Mouse (Mus musculus): ENCODE results near the gene P2rx1. TPM values are rescaled to one million over a fixed set of nuclear protein-coding genes. Genes with fewer than 3 reads are reported as not detected.

Gene P2rx1
- polyA plus RNA-seq, 1 experiment: 0.49 TPM

GRCm38 (mm10) chr11:73013981-73014380 lies 15.1 kb downstream of the P2rx1 start:
- TF ChIP-seq POLR2A (IDR thresholded peaks at IDR 0.05; ENCODE audit: borderline replicate concordance, extremely low read depth, insufficient read depth, insufficient read length, poor library complexity, severe bottlenecking): no peak
- no peak for TF ChIP-seq CTCF (IDR thresholded peaks at IDR 0.05; ENCODE audit: borderline replicate concordance, extremely low read depth, insufficient read depth, insufficient read length)

GRCm38 (mm10) chr11:73014831-73015344 lies 16.0 kb downstream of the P2rx1 start:
- peak; percentile 19 for DNase-seq (ENCODE audit: low read depth)
- TF ChIP-seq CTCF (IDR thresholded peaks at IDR 0.05; ENCODE audit: borderline replicate concordance, extremely low read depth, insufficient read depth, insufficient read length): no peak
- no peak for TF ChIP-seq POLR2A (IDR thresholded peaks at IDR 0.05; ENCODE audit: borderline replicate concordance, extremely low read depth, insufficient read depth, insufficient read length, poor library complexity, severe bottlenecking)

More at GRCm38 (mm10) chr11:73013981-73014380, 15.1 kb downstream of the P2rx1 start:
- DNase-seq (ENCODE audit: low read depth): no peak

GRCm38 (mm10) chr11:73015391-73016102 lies 16.6 kb downstream of the P2rx1 start:
- no peak for DNase-seq (ENCODE audit: low read depth)
- no peak for TF ChIP-seq CTCF (IDR thresholded peaks at IDR 0.05; ENCODE audit: borderline replicate concordance, extremely low read depth, insufficient read depth, insufficient read length)
- TF ChIP-seq POLR2A (IDR thresholded peaks at IDR 0.05; ENCODE audit: borderline replicate concordance, extremely low read depth, insufficient read depth, insufficient read length, poor library complexity, severe bottlenecking): no peak

- DNase-seq (ENCODE audit: low read depth): no peak
- TF ChIP-seq CTCF (IDR thresholded peaks at IDR 0.05; ENCODE audit: borderline replicate concordance, extremely low read depth, insufficient read depth, insufficient read length): no peak
- no peak for TF ChIP-seq POLR2A (IDR thresholded peaks at IDR 0.05; ENCODE audit: borderline replicate concordance, extremely low read depth, insufficient read depth, insufficient read length, poor library complexity, severe bottlenecking)
Measured at GRCm38 (mm10) chr11:73016103-73016420, 17.2 kb downstream of the P2rx1 start.

DNA sequence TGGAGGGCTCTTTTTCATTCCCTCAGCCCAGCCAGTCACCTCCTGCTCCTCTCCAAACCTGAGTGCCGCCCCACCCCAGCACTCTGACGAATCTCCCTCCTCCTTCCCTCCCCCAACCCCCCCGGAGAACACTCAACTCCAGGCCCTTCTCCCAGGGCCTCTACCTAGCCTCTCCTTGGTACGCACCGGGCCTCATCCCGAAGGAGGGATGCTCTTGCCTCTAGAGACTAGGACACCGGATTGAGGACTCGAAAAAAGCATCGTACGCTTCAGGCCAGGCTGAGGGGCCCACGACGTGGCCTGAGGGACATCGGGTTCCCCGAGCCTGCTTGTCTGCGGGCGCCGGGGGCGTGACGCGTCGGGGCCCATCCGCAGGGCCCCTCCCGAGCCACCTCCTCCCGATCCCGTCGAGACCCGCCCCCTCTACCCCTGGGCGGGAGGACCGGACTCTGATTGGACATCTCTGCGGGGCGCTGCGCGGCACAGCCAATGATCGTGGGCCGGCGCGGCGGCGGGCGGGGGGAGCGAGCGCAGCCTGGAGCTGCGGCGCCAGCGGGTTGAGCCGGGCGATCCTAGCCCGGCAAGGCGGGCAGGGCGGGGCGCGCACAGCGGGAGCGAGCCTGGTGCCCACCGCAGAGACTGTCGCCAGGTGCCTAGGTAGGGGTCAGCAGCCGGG lies 19.7 kb downstream of the P2rx1 start, which contains the start of gene Camkk1:
Gene Camkk1, plus strand, starts transcription at position 538 of the 676 bp plus-strand sequence.
- TF ChIP-seq CTCF (IDR thresholded peaks at IDR 0.05; ENCODE audit: borderline replicate concordance, extremely low read depth, insufficient read depth, insufficient read length): no peak
- TF ChIP-seq POLR2A (IDR thresholded peaks at IDR 0.05; ENCODE audit: borderline replicate concordance, extremely low read depth, insufficient read depth, insufficient read length, poor library complexity, severe bottlenecking): peak; percentile 89
- DNase-seq (ENCODE audit: low read depth): peak; percentile 96

DNA sequence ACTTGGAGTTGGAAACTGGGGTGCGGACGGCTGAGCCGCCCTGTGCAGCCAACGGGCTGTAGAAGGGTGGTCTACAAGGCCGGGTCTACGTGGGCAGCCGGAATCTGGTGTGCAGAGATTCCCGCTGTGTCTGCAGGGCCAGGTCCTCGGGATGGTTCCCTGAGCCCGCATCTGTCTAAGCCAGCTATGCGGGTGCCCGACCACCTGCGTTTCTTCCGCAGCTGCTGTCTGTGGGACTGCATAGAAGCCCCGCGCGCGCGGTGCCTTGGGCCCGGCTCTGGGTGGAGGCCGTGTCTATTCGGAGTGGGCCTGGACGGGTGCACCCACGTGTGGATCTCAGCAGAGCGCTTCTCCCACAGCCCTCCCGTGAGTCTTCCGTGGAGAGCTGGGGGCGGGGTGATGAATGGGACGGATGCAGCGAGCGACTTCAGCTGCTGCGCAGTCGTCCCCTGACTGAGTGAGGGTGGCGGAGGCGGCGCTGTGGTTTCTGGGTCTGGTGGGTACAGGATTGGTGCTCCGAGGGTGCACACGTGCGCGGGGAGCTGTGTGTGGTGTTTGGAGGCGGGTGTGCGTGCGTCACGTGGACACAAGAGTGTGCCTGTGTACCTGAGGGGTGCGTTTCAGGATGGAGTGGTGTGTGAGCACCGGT lies 20.4 kb downstream of the P2rx1 start:
- DNase-seq (ENCODE audit: low read depth): peak; percentile 76
- no peak for TF ChIP-seq CTCF (IDR thresholded peaks at IDR 0.05; ENCODE audit: borderline replicate concordance, extremely low read depth, insufficient read depth, insufficient read length)
- no peak for TF ChIP-seq POLR2A (IDR thresholded peaks at IDR 0.05; ENCODE audit: borderline replicate concordance, extremely low read depth, insufficient read depth, insufficient read length, poor library complexity, severe bottlenecking)

DNA sequence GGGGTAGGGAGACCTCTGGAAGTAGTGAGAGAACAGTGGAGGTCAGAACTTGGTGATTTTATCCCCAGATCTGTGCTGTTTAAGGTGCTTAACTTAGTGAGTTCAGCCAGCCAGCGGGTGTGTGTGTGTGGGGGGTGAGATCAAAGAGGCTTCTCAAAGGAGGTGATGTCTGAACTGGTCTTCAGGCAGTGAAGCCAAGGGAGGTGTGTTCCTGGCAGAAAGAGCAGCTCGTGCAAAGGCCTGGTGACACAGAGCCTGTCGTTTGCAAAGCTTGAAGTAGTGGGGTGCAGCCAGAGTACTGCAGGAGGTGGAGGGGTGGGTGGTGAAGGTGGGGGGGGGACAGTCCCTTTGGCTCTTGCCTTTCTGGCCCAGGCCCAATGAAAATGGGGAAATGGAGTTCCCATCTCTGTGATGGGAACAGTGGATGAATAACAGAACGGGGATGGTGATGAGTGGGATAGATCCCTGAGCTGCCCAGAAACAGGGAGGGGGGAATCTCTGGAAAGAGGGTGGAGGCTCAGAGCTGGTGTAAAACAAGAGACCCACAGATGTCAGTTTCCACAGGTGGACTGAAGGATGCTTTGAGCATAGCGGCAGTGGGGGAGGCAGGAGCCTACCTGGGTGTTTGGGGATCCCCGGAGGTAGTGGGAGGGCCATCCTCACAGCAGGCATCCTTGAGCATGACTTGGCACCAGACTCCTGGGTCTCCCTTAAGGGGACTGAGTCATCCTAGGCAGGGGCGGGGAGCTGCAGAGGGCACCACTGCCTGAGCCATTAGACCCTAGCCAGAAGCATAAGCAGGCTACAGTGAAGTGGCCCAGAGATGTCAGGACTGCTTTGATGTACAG lies 22.3 kb downstream of the P2rx1 start:
- DNase-seq (ENCODE audit: low read depth): no peak
- TF ChIP-seq POLR2A (IDR thresholded peaks at IDR 0.05; ENCODE audit: borderline replicate concordance, extremely low read depth, insufficient read depth, insufficient read length, poor library complexity, severe bottlenecking) (no peak), CTCF (IDR thresholded peaks at IDR 0.05; ENCODE audit: borderline replicate concordance, extremely low read depth, insufficient read depth, insufficient read length) (no peak)

GRCm38 (mm10) chr11:73023099-73023498 lies 24.2 kb downstream of the P2rx1 start:
- no peak for TF ChIP-seq CTCF (IDR thresholded peaks at IDR 0.05; ENCODE audit: borderline replicate concordance, extremely low read depth, insufficient read depth, insufficient read length)
- no peak for TF ChIP-seq POLR2A (IDR thresholded peaks at IDR 0.05; ENCODE audit: borderline replicate concordance, extremely low read depth, insufficient read depth, insufficient read length, poor library complexity, severe bottlenecking)
- no peak for DNase-seq (ENCODE audit: low read depth)

DNA sequence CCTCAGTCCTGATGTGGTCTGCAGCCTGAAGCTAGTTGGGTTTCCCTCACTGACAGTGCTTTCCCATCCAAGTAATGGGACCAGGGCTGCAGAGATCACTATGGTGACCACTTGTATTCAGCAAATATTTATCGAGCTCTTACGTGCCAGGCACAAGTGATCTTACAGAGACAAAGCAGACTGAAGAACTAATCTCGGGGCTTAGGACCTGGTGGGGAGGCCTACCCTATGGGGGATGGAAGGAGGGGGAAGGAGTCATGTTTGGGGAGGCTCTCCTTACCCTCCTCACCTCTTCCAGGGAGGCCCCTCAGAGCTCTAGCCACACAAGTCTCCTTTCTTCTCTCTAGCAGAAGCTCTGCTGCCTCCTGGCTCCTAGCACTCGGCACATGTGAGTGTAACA lies 24.9 kb downstream of the P2rx1 start:
- TF ChIP-seq CTCF (IDR thresholded peaks at IDR 0.05; ENCODE audit: borderline replicate concordance, extremely low read depth, insufficient read depth, insufficient read length) (no peak), POLR2A (IDR thresholded peaks at IDR 0.05; ENCODE audit: borderline replicate concordance, extremely low read depth, insufficient read depth, insufficient read length, poor library complexity, severe bottlenecking) (no peak)
- no peak for DNase-seq (ENCODE audit: low read depth)

DNA sequence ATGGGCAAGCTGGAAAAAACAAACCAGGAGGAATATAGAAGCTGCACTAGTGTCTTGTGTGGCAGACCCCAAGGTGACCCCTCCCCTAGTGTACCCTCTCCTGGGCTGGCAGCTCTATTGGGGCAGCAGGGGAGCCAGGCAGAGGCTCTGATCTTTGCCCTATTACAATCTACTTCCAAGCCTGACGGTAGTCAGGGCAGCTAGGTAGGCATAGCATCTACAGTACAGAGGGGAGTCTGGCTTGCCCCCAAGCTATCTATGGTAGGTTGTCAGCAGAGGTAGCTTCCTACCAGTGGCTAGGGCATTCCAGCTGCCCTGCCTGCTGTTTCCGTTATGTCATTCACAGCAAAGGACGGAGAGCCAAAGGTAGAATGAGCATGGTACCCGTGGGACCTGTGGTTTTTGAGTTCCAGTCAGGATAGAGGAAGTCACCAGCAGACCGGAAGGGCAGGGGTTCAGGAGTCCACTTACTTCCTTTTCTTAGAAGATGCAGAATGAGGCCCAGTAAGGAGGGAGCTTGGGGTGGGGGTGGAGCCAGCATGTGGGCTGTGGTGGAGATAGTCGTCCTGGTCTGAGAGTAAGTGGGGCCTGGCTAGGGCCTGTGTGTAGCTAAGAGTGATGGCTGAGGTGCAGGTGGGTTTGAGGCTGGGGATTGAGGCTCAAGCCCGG lies 25.5 kb downstream of the P2rx1 start:
- TF ChIP-seq CTCF (IDR thresholded peaks at IDR 0.05; ENCODE audit: borderline replicate concordance, extremely low read depth, insufficient read depth, insufficient read length): no peak
- TF ChIP-seq POLR2A (IDR thresholded peaks at IDR 0.05; ENCODE audit: borderline replicate concordance, extremely low read depth, insufficient read depth, insufficient read length, poor library complexity, severe bottlenecking): no peak
- peak; percentile 5 for DNase-seq (ENCODE audit: low read depth)
